Mouse (Mus musculus) neural tube, embryonic 11.5 days (tissue): ENCODE results near the gene Gnaq. TPM values are rescaled to one million over a fixed set of nuclear protein-coding genes. Genes with fewer than 3 reads are reported as not detected.
A peak's percentile ranks its signal among the peaks of the same experiment; 100 is the strongest.

Source experiments
- ATAC-seq: fragments of 200-750 bp; cut with Nextera tagmentation; 2 replicates; pipeline ENCODE4 v1.8.0; 2017; ENCODE audit warnings: moderate number of reproducible peaks, mild to moderate bottlenecking, moderate TSS enrichment, moderate library complexity; ENCODE audit not compliant: insufficient read depth, low FRiP score, low TSS enrichment
- DNase-seq: peaks from one replicate; pipeline ENCODE4 v3.0.0-alpha.2; 2015; ENCODE audit warnings: low spot score
- H3K27ac ChIP-seq: fragments of 300-500 bp; sonication (generic); 2 replicates; pipeline ENCODE4 v1.5.1; 2014; ENCODE audit warnings: low read depth, mild to moderate bottlenecking, low read length
- H3K27me3 ChIP-seq: fragments of 300-500 bp; sonication (generic); 2 replicates; pipeline ENCODE4 v1.6.1; 2014; ENCODE audit warnings: mild to moderate bottlenecking, low read length, mixed read lengths; ENCODE audit not compliant: control insufficient read depth, insufficient read depth
- H3K36me3 ChIP-seq: fragments of 300-500 bp; sonication (generic); 2 replicates; pipeline ENCODE4 v1.6.1; 2014; ENCODE audit warnings: mild to moderate bottlenecking, low read length, moderate library complexity, mixed read lengths; ENCODE audit not compliant: control insufficient read depth, insufficient read depth
- H3K4me1 ChIP-seq: fragments of 300-500 bp; sonication (generic); 2 replicates; pipeline ENCODE4 v1.6.1; 2014; ENCODE audit warnings: low read length, mixed read lengths; ENCODE audit not compliant: control insufficient read depth, insufficient read depth
- H3K4me2 ChIP-seq: fragments of 300-500 bp; sonication (generic); 2 replicates; pipeline ENCODE4 v1.6.1; 2014; ENCODE audit warnings: low read depth, mild to moderate bottlenecking, moderate library complexity
- H3K4me3 ChIP-seq: fragments of 300-500 bp; sonication (generic); 2 replicates; pipeline ENCODE4 v1.5.1; 2014; ENCODE audit warnings: low read depth, low read length
- H3K9ac ChIP-seq: fragments of 300-500 bp; sonication (generic); 2 replicates; pipeline ENCODE4 v1.6.1; 2014; ENCODE audit warnings: mild to moderate bottlenecking, low read length
- H3K9me3 ChIP-seq: fragments of 300-500 bp; sonication (generic); 2 replicates; pipeline ENCODE4 v1.6.1; 2016; ENCODE audit warnings: low read length; ENCODE audit not compliant: control insufficient read depth
- WGBS: fragments of 180-500 bp; shearing (Covaris S2); extraction: QIAGEN DNeasy Blood & Tissue Kit; methylation state at CpG from one replicate; pipeline ENCODE4 v1.1.7; 2014; 5-methylcytosine and 5-hydroxymethylcytosine counted together
- polyA plus RNA-seq: library from polyadenylated mRNA; unstranded; fragments of >200 nt; fragmentation: Nextera tagmentation; extraction: Ambion mirVana; gene quantifications from 2 replicates; pipeline ENCODE4 v1.2.1, GENCODE M21; 2014

Gene Gnaq
- polyA plus RNA-seq, 1 experiment from 2014 or later = 26.5 TPM

DNA sequence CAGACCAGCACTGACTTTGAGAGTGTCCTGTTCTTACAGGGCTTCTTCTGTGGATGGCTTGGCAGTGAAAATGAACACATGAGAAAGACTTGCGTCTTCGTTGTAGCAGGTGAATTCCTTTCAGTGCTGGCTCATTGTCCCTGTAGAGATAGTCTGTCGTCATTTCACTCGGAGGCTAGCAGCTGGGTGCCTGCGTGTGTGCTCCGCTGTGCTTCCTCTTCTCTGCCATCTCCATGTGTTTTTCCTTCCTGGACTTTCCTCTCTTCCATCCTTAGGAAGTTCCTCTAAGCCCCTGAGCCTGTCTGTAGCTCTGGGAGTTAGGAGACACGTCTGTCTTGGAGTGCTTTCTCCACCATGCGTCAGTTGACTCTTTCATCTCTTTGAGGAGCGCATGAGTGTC, 41.1 kb downstream of the Gnaq start:
- WGBS = 60% methylated on average over 9 of the region's 9 CpGs
- H3K4me1 ChIP-seq = peaks cover 2% of the 10 kb centered on the region
- H3K4me2 ChIP-seq = no peak overlapping the region
- H3K27me3 ChIP-seq = no peaks in the 10 kb centered on the region
- no peak overlapping the region for H3K4me3 ChIP-seq
- no peaks in the 10 kb centered on the region for H3K36me3 ChIP-seq
- no peak overlapping the region for H3K9ac ChIP-seq
- no peak overlapping the region for H3K27ac ChIP-seq
- no peaks in the 10 kb centered on the region for H3K9me3 ChIP-seq
- DNase-seq (no peak), ATAC-seq (no peak)

DNA sequence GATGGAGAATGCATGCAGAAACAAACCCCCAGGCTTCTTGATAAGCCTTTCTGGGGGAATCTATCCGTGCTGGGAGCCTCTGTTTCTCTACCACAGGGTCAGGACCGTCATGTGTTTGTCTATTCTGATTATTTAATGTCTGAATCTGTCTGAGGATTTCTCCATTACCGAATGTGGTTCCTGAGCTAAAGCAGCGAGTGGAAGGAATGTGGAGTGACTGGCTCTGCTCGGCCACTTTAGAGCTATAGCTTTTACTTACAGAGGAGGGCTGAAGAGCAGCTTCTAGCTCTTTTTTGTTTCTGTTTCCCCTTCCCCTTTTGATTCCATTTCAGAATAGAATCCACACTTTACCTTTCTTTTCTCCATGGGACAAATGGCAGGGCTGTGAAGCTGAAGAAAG, 43.8 kb downstream of the Gnaq start:
- Histone ChIP-seq H3K27me3 (no peaks in the 10 kb centered on the region), H3K36me3 (no peaks in the 10 kb centered on the region), H3K9me3 (no peaks in the 10 kb centered on the region), H3K4me1 (no peaks in the 10 kb centered on the region), H3K27ac (no peak overlapping the region), H3K4me3 (no peak overlapping the region), H3K9ac (no peak overlapping the region), H3K4me2 (no peak overlapping the region)
- DNase-seq = no peak
- 81% methylated on average over 5 of the region's 5 CpGs for WGBS
- ATAC-seq = no peak

DNA sequence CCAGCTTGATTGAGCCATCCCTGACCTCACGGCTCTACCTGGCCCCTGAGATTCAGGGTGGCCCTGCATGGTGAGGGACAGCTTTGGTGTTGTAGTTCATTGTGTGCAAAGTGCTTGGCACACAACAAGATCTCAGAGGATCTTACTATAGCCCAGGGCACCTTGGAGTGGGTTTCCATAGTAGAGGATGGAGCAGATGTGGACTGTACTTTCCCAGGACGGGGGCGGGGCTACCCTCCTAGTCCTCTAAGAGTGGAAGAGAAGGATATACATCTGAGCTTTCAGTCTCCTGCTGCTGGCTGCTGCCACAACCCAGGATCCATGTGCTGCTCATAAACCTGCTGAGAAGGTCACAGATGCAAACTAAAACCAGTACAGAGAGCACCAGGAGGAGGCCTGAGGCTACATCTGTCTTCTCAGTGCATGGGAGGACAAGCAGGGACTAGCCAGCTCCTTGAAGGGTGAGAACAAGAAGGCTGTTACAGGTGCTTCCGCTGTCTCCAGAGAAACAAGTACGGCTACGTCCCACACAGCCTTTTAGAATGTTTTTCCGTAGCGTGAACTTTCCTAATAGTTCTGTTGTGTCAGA, 44.6 kb downstream of the Gnaq start:
- Histone ChIP-seq H3K9ac (no peak overlapping the region), H3K4me3 (no peak overlapping the region), H3K4me1 (no peaks in the 10 kb centered on the region), H3K27me3 (no peaks in the 10 kb centered on the region), H3K9me3 (no peaks in the 10 kb centered on the region), H3K4me2 (no peak overlapping the region), H3K36me3 (no peaks in the 10 kb centered on the region), H3K27ac (no peak overlapping the region)
- 84% methylated on average over 8 of the region's 8 CpGs for WGBS
- ATAC-seq = no peak
- DNase-seq = peak; percentile 26

DNA sequence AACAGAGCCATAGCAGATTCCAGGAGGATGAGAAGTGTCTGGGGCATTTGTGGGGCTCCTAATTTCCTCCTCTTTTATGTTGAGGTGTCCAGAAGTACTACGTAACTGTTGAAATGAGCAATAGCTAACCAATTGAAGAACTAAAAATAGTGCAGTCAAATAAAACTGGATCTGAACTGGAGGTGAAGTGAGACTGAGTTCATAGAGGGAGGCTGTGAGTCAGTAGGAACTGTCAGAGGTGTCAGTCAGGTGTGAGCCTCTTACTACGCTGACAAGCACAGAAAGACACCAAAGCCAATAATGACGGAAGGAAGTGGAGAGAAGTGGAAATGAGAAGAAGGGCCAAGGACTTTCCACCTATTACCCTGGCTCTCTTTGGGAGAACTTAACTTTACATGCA, 48.6 kb downstream of the Gnaq start:
- DNase-seq (no peak), ATAC-seq (no peak)
- 95% methylated on average over 3 of the region's 3 CpGs for WGBS
- H3K36me3 ChIP-seq = no peaks in the 10 kb centered on the region
- H3K4me1 ChIP-seq = no peaks in the 10 kb centered on the region
- no peak overlapping the region for H3K9ac ChIP-seq
- H3K27me3 ChIP-seq = no peaks in the 10 kb centered on the region
- no peak overlapping the region for H3K4me2 ChIP-seq
- no peak overlapping the region for H3K27ac ChIP-seq
- no peak overlapping the region for H3K4me3 ChIP-seq
- H3K9me3 ChIP-seq = no peaks in the 10 kb centered on the region

DNA sequence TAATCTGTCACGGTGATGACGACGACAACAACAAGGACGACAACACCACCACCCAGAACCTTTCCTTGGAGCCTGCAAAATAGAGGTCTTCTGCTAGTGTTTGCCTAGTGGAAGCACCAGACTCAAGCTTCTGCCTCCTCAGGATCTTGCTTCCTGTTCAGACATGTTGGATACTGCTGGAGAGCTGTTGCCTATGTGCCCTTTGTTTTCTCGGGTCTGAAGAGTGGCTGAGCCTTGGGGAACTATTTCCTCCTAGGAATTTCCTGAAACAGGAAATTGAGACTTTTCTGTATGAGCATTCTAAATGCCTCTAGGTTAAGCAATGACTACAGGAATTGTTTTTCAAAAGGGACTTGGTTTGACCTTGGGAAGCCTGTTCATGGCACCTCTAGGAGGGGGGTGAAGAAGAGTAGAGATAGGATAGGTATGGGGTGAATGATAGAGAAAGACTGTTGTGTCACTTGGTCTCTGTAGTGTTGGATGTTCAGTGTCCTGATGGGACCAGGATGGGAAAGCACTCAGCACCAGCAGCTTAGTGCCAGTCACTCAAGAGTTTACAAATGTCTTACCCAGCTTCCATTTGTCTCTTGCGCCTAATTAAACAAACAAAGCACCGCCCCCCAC, 49.3 kb downstream of the Gnaq start:
- H3K27ac ChIP-seq = no peak overlapping the region
- ATAC-seq = no peak
- H3K4me1 ChIP-seq = no peaks in the 10 kb centered on the region
- no peak overlapping the region for H3K9ac ChIP-seq
- H3K4me2 ChIP-seq = no peak overlapping the region
- DNase-seq = no peak
- no peak overlapping the region for H3K4me3 ChIP-seq
- H3K9me3 ChIP-seq = no peaks in the 10 kb centered on the region
- WGBS = 87% methylated on average over 7 of the region's 7 CpGs
- H3K27me3 ChIP-seq = no peaks in the 10 kb centered on the region
- H3K36me3 ChIP-seq = no peaks in the 10 kb centered on the region

DNA sequence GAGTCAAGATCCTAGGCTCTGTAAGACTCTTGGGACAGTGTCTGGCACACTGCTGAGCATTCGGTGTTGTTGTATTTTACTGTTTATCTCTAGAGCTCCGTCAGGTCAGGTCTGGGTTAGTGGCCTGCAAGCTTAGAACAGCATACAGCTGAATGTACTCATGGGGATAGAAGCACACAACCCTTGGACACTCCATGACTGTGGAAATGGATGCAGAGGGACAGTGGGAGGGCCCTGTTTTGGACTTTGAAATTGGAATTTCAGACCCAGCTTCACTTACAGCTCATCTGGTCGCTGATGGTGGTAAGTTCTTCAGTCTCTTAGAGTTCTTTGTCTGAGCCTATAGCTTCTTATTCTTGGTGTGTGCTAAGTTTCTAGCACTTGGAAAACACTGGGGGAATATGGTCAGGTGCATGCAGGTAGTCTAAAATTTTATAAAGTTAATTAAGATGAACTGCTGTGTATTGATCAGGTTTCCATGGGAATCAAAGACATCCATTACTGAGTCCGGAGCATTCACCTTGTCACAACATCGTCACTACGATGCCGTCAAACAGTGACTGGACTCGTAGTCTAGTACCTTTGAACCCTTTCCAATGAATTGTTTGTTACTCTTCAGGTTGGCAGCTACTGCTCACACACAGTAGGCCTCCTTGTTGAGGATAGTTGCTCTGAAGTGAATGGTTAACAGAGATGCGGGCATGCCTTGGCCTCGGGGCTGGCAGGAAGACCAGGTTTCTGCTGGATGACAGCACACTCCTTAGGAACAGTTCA, 51.1 kb downstream of the Gnaq start:
- no peaks in the 10 kb centered on the region for H3K27me3 ChIP-seq
- H3K9ac ChIP-seq = no peak overlapping the region
- no peaks in the 10 kb centered on the region for H3K9me3 ChIP-seq
- DNase-seq (no peak), ATAC-seq (no peak)
- 92% methylated on average over 10 of the region's 10 CpGs for WGBS
- no peaks in the 10 kb centered on the region for H3K36me3 ChIP-seq
- H3K4me3 ChIP-seq = no peak overlapping the region
- no peak overlapping the region for H3K27ac ChIP-seq
- H3K4me1 ChIP-seq = no peaks in the 10 kb centered on the region
- H3K4me2 ChIP-seq = no peak overlapping the region

DNA sequence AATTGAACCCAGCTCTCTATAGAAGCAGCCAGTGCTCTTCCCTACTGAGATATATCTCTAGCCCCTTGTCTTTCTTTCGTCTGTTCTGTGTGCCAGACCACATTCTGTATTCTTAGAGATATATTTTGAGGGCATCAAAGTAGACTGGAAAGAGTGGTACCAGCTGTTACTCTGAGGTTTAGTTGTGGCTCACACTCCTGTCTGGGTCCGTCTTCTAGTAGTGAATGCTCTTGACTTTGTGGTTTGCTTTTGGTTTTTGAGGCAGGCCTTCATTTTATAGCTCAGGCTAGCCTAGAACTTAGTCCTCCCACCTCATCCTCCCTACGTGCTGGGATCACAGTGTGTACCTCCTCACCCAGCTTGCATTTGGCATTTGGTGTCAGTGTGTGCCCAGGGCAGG, 54.4 kb downstream of the Gnaq start:
- H3K27ac ChIP-seq = no peak overlapping the region
- no peaks in the 10 kb centered on the region for H3K36me3 ChIP-seq
- ATAC-seq = no peak
- H3K9ac ChIP-seq = no peak overlapping the region
- H3K9me3 ChIP-seq = no peaks in the 10 kb centered on the region
- 88% methylated on average over 3 of the region's 3 CpGs for WGBS
- no peaks in the 10 kb centered on the region for H3K27me3 ChIP-seq
- DNase-seq = no peak
- no peak overlapping the region for H3K4me2 ChIP-seq
- no peaks in the 10 kb centered on the region for H3K4me1 ChIP-seq
- H3K4me3 ChIP-seq = no peak overlapping the region

DNA sequence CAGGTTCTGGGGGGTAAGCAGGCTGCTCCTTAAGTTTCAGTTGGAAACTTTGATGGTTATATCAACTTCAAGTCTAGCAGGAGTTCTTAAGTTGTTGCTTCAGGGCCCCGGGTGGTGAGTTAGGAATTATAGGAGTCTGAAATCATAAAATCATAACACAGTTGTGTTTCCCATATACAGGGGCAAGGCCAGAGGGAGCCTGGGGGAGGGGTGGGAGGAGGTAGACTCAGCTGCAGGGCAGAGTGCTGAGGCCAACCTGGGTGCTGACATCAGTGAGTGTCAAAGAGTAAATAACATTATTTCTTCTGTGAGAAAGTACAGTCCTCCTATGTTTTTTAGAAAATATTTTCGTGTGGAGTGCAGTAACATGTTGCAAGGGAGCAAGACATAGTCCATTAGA, 55.3 kb downstream of the Gnaq start:
- no peak overlapping the region for H3K9ac ChIP-seq
- DNase-seq = no peak
- ATAC-seq = no peak
- no peak overlapping the region for H3K27ac ChIP-seq
- H3K4me2 ChIP-seq = no peak overlapping the region
- no peaks in the 10 kb centered on the region; the same call in 1 of the 2 replicates for H3K4me1 ChIP-seq
- WGBS = 89% methylated on average over 2 of the region's 2 CpGs
- no peaks in the 10 kb centered on the region for H3K9me3 ChIP-seq
- H3K36me3 ChIP-seq = no peaks in the 10 kb centered on the region
- H3K27me3 ChIP-seq = no peaks in the 10 kb centered on the region
- H3K4me3 ChIP-seq = no peak overlapping the region
